Mouse (Mus musculus): ENCODE measurements around the gene Mmp11.

DNA sequence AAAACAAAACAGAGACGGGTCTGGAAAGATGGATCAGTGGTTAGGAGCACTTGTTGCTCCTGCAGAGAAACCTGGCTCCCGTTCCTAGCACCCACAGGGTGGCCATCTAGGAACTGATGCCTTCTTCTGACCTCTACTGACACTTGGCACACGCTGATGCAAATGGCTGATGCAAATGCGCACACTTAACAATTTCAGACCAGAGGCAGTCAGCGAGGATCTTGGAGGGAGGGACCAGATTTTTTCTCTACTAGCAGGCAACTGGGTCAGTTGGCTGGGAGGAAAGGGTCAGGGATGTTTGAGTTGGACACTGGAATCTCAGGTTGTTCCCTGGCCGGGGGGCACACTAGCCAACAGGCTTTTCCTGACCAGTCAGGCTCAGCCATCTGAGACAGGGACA is 3.4 kb downstream of the Mmp11 start, which contains the start of gene Chchd10:
- TF ChIP-seq POLR2A (IDR thresholded peaks at IDR 0.05; ENCODE audit: borderline replicate concordance, insufficient read depth, low read length) (no peak), CTCF (IDR thresholded peaks at IDR 0.05; ENCODE audit: borderline replicate concordance, insufficient read depth, low read depth, low read length) (no peak)
